Mouse (Mus musculus) stomach, embryonic 14.5 days (tissue): ENCODE measurements around the gene Uba52. TPM values are rescaled to one million over a fixed set of nuclear protein-coding genes. Genes with fewer than 3 reads are reported as not detected.

Experiments used
- ATAC-seq: fragments of 200-750 bp; cut with Nextera tagmentation; 2 replicates; pipeline ENCODE4 v1.8.0; 2017; ENCODE audit warnings: low read depth, moderate TSS enrichment; ENCODE audit not compliant: insufficient number of reproducible peaks, insufficient read depth, low FRiP score
- H3K27ac ChIP-seq: fragments of 300-500 bp; sonication (generic); 2 replicates; pipeline ENCODE4 v1.5.1; 2014; ENCODE audit warnings: mild to moderate bottlenecking, low read length, moderate library complexity, mixed read lengths
- H3K27me3 ChIP-seq: fragments of 300-500 bp; sonication (generic); 2 replicates; pipeline ENCODE4 v1.6.1; 2014; ENCODE audit warnings: low read length, control low read depth, mixed read lengths; ENCODE audit not compliant: control insufficient read depth, insufficient read depth
- H3K36me3 ChIP-seq: fragments of 300-500 bp; sonication (generic); 2 replicates; pipeline ENCODE4 v1.6.1; 2014; ENCODE audit warnings: mild to moderate bottlenecking, control low read depth, low read length, moderate library complexity, mixed read lengths; ENCODE audit not compliant: control insufficient read depth, insufficient read depth
- H3K4me1 ChIP-seq: fragments of 300-500 bp; sonication (generic); 2 replicates; pipeline ENCODE4 v1.6.1; 2014; ENCODE audit warnings: low read length, control low read depth, mixed read lengths; ENCODE audit not compliant: control insufficient read depth, insufficient read depth
- H3K4me2 ChIP-seq: fragments of 300-500 bp; sonication (generic); replicated peaks from 2 replicates; pipeline ENCODE4 v1.6.1; 2014; ENCODE audit warnings: low read depth, low read length, control low read depth
- H3K4me3 ChIP-seq: fragments of 300-500 bp; sonication (generic); 2 replicates; pipeline ENCODE4 v1.5.1; 2014; ENCODE audit warnings: low read depth, low read length, control low read depth
- H3K9ac ChIP-seq: fragments of 300-500 bp; sonication (generic); replicated peaks from 2 replicates; pipeline ENCODE4 v1.6.1; 2014; ENCODE audit warnings: low read depth, mild to moderate bottlenecking, control low read depth, low read length, moderate library complexity, mixed read lengths
- H3K9me3 ChIP-seq: fragments of 300-500 bp; sonication (generic); 2 replicates; pipeline ENCODE4 v1.6.1; 2016; ENCODE audit warnings: low read depth, low read length, control low read depth; ENCODE audit not compliant: control insufficient read depth
- WGBS: fragments of 180-500 bp; shearing (Covaris S2); extraction: QIAGEN DNeasy Blood & Tissue Kit; methylation state at CpG from one replicate; pipeline ENCODE4 v1.1.7; 2014; 5-methylcytosine and 5-hydroxymethylcytosine counted together
- polyA plus RNA-seq: library from polyadenylated mRNA; unstranded; fragments of >200 nt; fragmentation: Nextera tagmentation; extraction: Ambion mirVana; gene quantifications from 2 replicates; pipeline ENCODE4 v1.2.1, GENCODE M21; 2014

Uba52 gene
- polyA plus RNA-seq: 1,056 and 1,119 TPM in 2 replicates

GRCm38 (mm10) chr8:70510228-70510915 is at the start of gene Uba52:
Uba52 (minus strand) TSS chr8:70510801.
- under 1% methylated on average over 74 of the region's 74 CpGs for WGBS
- Histone ChIP-seq H3K4me3 (peak within 1 kb of the TSS; percentile 81), H3K27me3 (no peaks in the 10 kb centered on the region), H3K4me2 (peak within 1 kb of the TSS; percentile 97), H3K36me3 (peaks cover 20% of the 10 kb centered on the region), H3K9ac (peak within 1 kb of the TSS; percentile 99), H3K9me3 (no peaks in the 10 kb centered on the region), H3K4me1 (peaks cover 7% of the 10 kb centered on the region; the same call in 1 of the 2 replicates), H3K27ac (peak within 1 kb of the TSS; percentile 97)
- peak; percentile 87 for ATAC-seq

DNA sequence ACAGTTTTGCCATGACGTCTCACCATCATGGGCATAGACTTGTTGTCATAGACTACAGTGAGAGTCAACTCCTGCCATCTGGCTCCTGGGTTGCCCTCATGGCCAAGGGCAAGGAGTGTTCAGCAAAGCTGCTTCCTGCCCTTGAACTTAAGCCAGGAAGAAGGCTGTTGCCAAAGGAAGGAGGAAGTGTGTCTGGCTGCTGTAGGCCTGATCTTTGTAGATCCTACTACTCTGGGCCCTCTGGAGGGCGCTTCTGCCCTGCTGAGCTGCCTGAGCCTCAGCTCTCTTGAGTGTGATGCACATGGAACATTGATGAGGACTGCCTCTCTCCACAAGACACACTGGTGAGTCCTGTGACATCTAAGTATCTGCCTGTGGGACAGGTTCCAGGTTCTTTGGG is 49.5 kb upstream of the Uba52 start:
- Histone ChIP-seq H3K4me1 (peaks cover 30% of the 10 kb centered on the region), H3K27ac (no peak overlapping the region), H3K9ac (no peak overlapping the region), H3K4me2 (no peak overlapping the region), H3K4me3 (no peak overlapping the region), H3K27me3 (no peaks in the 10 kb centered on the region), H3K36me3 (peaks cover 3% of the 10 kb centered on the region; the same call in 1 of the 2 replicates), H3K9me3 (no peaks in the 10 kb centered on the region)
- WGBS: 81% methylated on average over 2 of the region's 2 CpGs
- ATAC-seq: no peak

GRCm38 (mm10) chr8:70558983-70559382 is 48.4 kb upstream of the Uba52 start:
- Histone ChIP-seq H3K4me2 (no peak overlapping the region), H3K36me3 (peaks cover 3% of the 10 kb centered on the region; the same call in 1 of the 2 replicates), H3K27ac (no peak overlapping the region), H3K27me3 (no peaks in the 10 kb centered on the region), H3K4me3 (no peak overlapping the region), H3K4me1 (peaks cover 29% of the 10 kb centered on the region), H3K9ac (no peak overlapping the region), H3K9me3 (no peaks in the 10 kb centered on the region)
- no peak for ATAC-seq
- 80% methylated on average over 3 of the region's 3 CpGs for WGBS

DNA sequence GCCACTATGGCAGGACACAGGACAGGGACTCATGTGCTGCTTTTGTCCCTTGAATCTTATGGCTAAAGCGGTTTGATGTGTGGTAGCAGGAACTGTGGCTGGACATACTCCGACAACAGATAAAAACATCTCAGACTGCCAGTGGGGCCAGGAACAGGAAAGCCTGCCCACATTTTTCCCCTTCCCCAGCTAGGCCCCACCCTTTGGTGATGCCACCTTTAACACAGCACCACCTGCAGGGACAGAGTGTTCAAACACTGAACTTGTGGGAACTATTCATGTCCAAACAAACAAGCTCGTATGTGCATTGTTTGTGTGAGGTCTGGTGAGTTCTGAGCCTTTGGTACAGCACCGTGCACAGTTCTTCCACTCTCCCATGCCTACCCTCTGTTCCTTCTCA is 47.7 kb upstream of the Uba52 start:
- Histone ChIP-seq H3K4me2 (no peak overlapping the region), H3K4me3 (no peak overlapping the region), H3K27ac (no peak overlapping the region), H3K36me3 (peaks cover 3% of the 10 kb centered on the region; the same call in 1 of the 2 replicates), H3K27me3 (no peaks in the 10 kb centered on the region), H3K4me1 (peaks cover 34% of the 10 kb centered on the region), H3K9me3 (no peaks in the 10 kb centered on the region), H3K9ac (no peak overlapping the region)
- WGBS: 60% methylated on average over 4 of the region's 4 CpGs
- ATAC-seq: no peak

GRCm38 (mm10) chr8:70555079-70555747 is 44.6 kb upstream of the Uba52 start:
- 89% methylated on average over 4 of the region's 4 CpGs for WGBS
- no peak for ATAC-seq
- H3K4me1 ChIP-seq: peaks cover 20% of the 10 kb centered on the region
- H3K36me3 ChIP-seq: peaks cover 3% of the 10 kb centered on the region; the same call in 1 of the 2 replicates
- H3K27me3 ChIP-seq: no peaks in the 10 kb centered on the region
- no peak overlapping the region for H3K4me2 ChIP-seq
- no peak overlapping the region for H3K9ac ChIP-seq
- H3K27ac ChIP-seq: no peak overlapping the region
- no peak overlapping the region for H3K4me3 ChIP-seq
- H3K9me3 ChIP-seq: no peaks in the 10 kb centered on the region

- Histone ChIP-seq H3K4me1 (peaks cover 13% of the 10 kb centered on the region), H3K9me3 (no peaks in the 10 kb centered on the region), H3K27me3 (no peaks in the 10 kb centered on the region), H3K4me3 (no peak overlapping the region), H3K36me3 (peaks cover 3% of the 10 kb centered on the region; the same call in 1 of the 2 replicates), H3K27ac (peak overlapping the region; percentile 18; the same call in 1 of the 2 replicates), H3K9ac (no peak overlapping the region), H3K4me2 (no peak overlapping the region)
- ATAC-seq: no peak
Observed at GRCm38 (mm10) chr8:70553740-70554139, 43.1 kb upstream of the Uba52 start.

- Histone ChIP-seq H3K36me3 (peaks cover 3% of the 10 kb centered on the region; the same call in 1 of the 2 replicates), H3K27ac (no peak overlapping the region), H3K4me1 (peaks cover 13% of the 10 kb centered on the region), H3K4me2 (no peak overlapping the region), H3K4me3 (no peak overlapping the region), H3K9ac (no peak overlapping the region), H3K27me3 (no peaks in the 10 kb centered on the region), H3K9me3 (no peaks in the 10 kb centered on the region)
- 36% methylated on average over 1 of the region's 1 CpGs for WGBS
- no peak for ATAC-seq
Observed at GRCm38 (mm10) chr8:70552836-70553235, 42.2 kb upstream of the Uba52 start.

DNA sequence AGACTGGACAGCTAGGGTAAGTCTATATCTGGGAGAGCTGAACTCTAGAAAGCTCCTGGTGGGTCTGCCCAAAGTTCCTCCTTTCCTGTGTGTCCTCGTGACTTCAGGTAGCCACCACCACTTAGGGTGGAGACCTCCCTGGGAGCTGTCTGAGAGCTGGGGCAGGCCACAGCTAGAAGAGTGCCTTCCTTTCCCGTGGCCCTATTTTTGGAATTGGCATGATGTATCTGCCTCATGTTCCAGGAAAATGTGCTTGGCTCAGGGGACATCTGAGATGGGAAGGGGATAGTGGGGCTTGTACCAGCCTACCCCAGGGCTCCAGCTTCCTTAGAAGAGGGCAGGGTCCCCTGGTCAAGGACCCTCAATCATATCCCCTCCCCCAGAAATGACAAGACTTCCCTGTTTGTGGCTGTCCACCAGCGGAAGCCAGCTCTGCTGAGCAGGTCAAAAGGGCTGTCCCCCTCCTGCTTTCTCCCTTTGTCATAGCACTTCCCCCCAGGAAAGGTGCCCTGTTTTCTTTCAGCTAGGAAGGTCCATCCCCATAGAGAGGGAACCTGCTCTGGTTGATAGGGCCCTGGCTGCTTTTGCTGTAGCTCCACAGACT is 41.1 kb upstream of the Uba52 start:
- no peak for ATAC-seq
- Histone ChIP-seq H3K27ac (no peak overlapping the region), H3K27me3 (no peaks in the 10 kb centered on the region), H3K4me3 (no peak overlapping the region), H3K4me2 (no peak overlapping the region), H3K9me3 (no peaks in the 10 kb centered on the region), H3K36me3 (peaks cover 3% of the 10 kb centered on the region; the same call in 1 of the 2 replicates), H3K4me1 (peaks cover 13% of the 10 kb centered on the region), H3K9ac (no peak overlapping the region)
- 61% methylated on average over 3 of the region's 3 CpGs for WGBS
